Mouse (Mus musculus): ENCODE results near the gene Mecom. TPM values are rescaled to one million over a fixed set of nuclear protein-coding genes. Genes with fewer than 3 reads are reported as not detected.

Gene Mecom
- not detected in 4 replicates for total RNA-seq (2023; ENCODE audit: inconsistent age)

GRCm38 (mm10) chr3:30547908-30548307 lies at the start of gene Mecom:
TSS of gene Mecom (minus strand) at chr3:30548008.

Other genes with a start within 250 kb of the Mecom start
- 0.42 to 1.2 TPM (median 0.85 TPM) in 4 replicates for gene Actrt3, start 51.9 kb upstream of the Mecom start, total RNA-seq (2023; ENCODE audit: inconsistent age)
- 55.9 to 74.7 TPM (median 67.5 TPM) in 4 replicates for gene Mynn, start 54.1 kb upstream of the Mecom start, total RNA-seq (2023; ENCODE audit: inconsistent age)
- not detected in 4 replicates for gene Lrriq4, start 96.5 kb upstream of the Mecom start, total RNA-seq (2023; ENCODE audit: inconsistent age)
- gene Lrrc34, start 99.9 kb upstream of the Mecom start, total RNA-seq (2023; ENCODE audit: inconsistent age) = not detected in 4 replicates
- not detected in 4 replicates for gene Lrrc31, start 151.8 kb upstream of the Mecom start, total RNA-seq (2023; ENCODE audit: inconsistent age)
- gene Samd7, start 198.3 kb upstream of the Mecom start, total RNA-seq (2023; ENCODE audit: inconsistent age) = not detected in 4 replicates
- gene Sec62, start 244.9 kb upstream of the Mecom start, total RNA-seq (2023; ENCODE audit: inconsistent age) = 56.9 to 61.1 TPM (median 60.0 TPM) in 4 replicates

Measured in B cell, adult (primary cell).